Mouse (Mus musculus) liver, postnatal 0 days (tissue): ENCODE data around the gene Chit1.

Experiments used
- CTCF ChIP-seq: sonication (generic); IDR thresholded peaks from 2 replicates; pipeline ENCODE4 v1.5.1; 2016; ENCODE audit warnings: antibody characterized with exemption, low read depth
- EP300 ChIP-seq: IDR thresholded peaks from 2 replicates; pipeline ENCODE4 v1.6.1; 2016; ENCODE audit warnings: antibody characterized with exemption, low read depth, mild to moderate bottlenecking

DNA sequence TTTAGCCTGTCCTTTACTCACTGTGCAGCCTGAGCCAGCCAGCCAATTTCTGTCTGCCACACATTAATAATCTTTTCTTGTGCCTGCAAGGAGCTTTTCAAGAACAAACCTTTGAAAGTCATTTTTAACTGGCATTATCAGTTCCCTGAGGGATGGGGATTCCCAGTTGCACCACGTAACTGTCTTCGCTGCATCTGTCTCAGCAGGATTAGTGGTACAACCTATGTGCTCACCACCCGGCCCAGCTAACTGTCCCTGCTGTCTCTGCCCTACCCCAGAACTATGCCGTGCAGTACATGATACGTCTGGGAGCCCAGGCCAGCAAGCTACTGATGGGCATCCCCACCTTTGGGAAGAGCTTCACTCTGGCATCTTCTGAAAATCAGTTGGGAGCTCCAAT, 77.2 kb downstream of the Chit1 start:
- TF ChIP-seq CTCF: no peak
- no peak for TF ChIP-seq EP300
